Mouse (Mus musculus) midbrain, embryonic 16.5 days (tissue): ENCODE measurements at regions not wholly inside any gene's neighbourhood (a gene's known extent, or its start where the extent isn't known, plus 50 kb on each side); places are given as distances from the start of the nearest gene placed in this dataset.

Experiments used
- ATAC-seq: fragments of 200-750 bp; cut with Nextera tagmentation; 2 replicates; pipeline ENCODE4 v1.8.0; 2017; ENCODE audit warnings: moderate TSS enrichment
- H3K27ac ChIP-seq: fragments of 300-500 bp; sonication (generic); 2 replicates; pipeline ENCODE4 v1.5.1; 2014; ENCODE audit warnings: mild to moderate bottlenecking, low read length, mixed read lengths
- H3K27me3 ChIP-seq: fragments of 300-500 bp; sonication (generic); 2 replicates; pipeline ENCODE4 v1.6.1; 2014; ENCODE audit warnings: low read depth, low read length, mixed read lengths; ENCODE audit not compliant: control insufficient read depth, insufficient read depth
- H3K36me3 ChIP-seq: fragments of 300-500 bp; sonication (generic); 2 replicates; pipeline ENCODE4 v1.6.1; 2014; ENCODE audit warnings: mild to moderate bottlenecking, low read length, moderate library complexity, mixed read lengths; ENCODE audit not compliant: control insufficient read depth, insufficient read depth
- H3K4me1 ChIP-seq: fragments of 300-500 bp; sonication (generic); 2 replicates; pipeline ENCODE4 v1.6.1; 2014; ENCODE audit warnings: mild to moderate bottlenecking, low read length, mixed read lengths; ENCODE audit not compliant: control insufficient read depth, insufficient read depth
- H3K4me2 ChIP-seq: fragments of 300-500 bp; sonication (generic); 2 replicates; pipeline ENCODE4 v1.6.1; 2014; ENCODE audit warnings: mild to moderate bottlenecking, low read length, mixed read lengths
- H3K4me3 ChIP-seq: fragments of 300-500 bp; sonication (generic); 2 replicates; pipeline ENCODE4 v1.5.1; 2014; ENCODE audit warnings: low read depth, mild to moderate bottlenecking, low read length, moderate library complexity, mixed read lengths
- H3K9ac ChIP-seq: fragments of 300-500 bp; sonication (generic); 2 replicates; pipeline ENCODE4 v1.6.1; 2014; ENCODE audit warnings: low read depth, low read length, mixed read lengths
- H3K9me3 ChIP-seq: fragments of 300-500 bp; sonication (generic); replicated peaks from 2 replicates; pipeline ENCODE4 v1.6.1; 2014; ENCODE audit warnings: mild to moderate bottlenecking, low read length, mixed read lengths; ENCODE audit not compliant: control insufficient read depth, poor library complexity, severe bottlenecking
- WGBS: fragments of 180-500 bp; shearing (Covaris S2); extraction: QIAGEN DNeasy Blood & Tissue Kit; methylation state at CpG from one replicate; pipeline ENCODE4 v1.1.7; 2014; 5-methylcytosine and 5-hydroxymethylcytosine counted together

DNA sequence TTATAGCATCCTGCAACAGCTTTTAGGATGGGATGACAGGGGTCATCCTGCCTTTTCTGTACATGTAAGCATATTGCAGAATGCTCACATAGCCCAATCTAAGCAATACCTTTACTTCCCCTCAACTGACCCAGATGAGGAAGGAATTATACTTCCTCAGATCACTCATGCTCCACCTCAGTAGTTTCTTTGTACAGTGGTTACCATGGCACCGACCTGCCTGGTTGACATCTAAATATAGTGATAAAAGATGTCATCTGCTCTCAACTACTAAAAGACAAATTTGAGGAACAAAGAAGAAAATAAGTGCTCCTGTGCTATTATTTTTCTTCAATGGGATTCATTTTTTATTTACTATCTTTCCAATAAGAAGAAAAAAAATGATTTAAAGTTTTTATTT lies 994.6 kb upstream of the Gm37988 start:
- no peak for ATAC-seq
- Histone ChIP-seq H3K4me3 (no peak overlapping the region), H3K9ac (no peak overlapping the region), H3K36me3 (no peaks in the 10 kb centered on the region), H3K4me1 (no peaks in the 10 kb centered on the region), H3K4me2 (no peak overlapping the region), H3K27me3 (no peaks in the 10 kb centered on the region), H3K9me3 (no peaks in the 10 kb centered on the region), H3K27ac (no peak overlapping the region)
- WGBS: 79% methylated on average over 1 of the region's 1 CpGs

DNA sequence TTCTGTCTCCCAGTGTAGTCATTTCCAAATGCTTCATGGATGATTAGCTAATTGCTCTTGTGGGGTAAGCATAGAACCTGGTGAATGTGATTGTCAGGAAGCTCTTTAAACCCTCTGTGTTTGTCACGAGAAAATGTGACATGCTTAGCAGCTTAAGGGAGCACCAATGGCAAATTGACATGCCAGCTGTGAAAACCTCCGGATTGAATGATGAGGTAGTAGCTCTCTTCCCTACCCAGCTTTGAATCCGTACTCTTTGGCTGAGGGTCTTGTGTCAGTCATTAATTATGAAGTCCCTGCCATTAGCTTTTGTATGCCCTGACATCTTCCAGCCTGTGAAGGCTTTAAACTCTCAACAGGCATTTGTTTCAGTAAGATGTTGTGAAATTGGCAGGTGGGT lies 965.7 kb upstream of the Gm37988 start:
- H3K9ac ChIP-seq: no peak overlapping the region
- ATAC-seq: peak; percentile 58
- H3K4me3 ChIP-seq: no peak overlapping the region
- no peaks in the 10 kb centered on the region for H3K36me3 ChIP-seq
- H3K9me3 ChIP-seq: no peaks in the 10 kb centered on the region
- H3K27ac ChIP-seq: no peak overlapping the region
- no peak overlapping the region for H3K4me2 ChIP-seq
- H3K4me1 ChIP-seq: no peaks in the 10 kb centered on the region
- H3K27me3 ChIP-seq: no peaks in the 10 kb centered on the region
- 24% methylated on average over 3 of the region's 3 CpGs for WGBS
